Mouse (Mus musculus) midbrain, embryonic 10.5 days (tissue): ENCODE measurements at regions not wholly inside any gene's neighbourhood (a gene's known extent, or its start where the extent isn't known, plus 50 kb on each side); places are given as distances from the start of the nearest gene placed in this dataset.

Experiments used
- DNase-seq: peaks from one replicate; pipeline ENCODE4 v3.0.0-alpha.2; 2017; ENCODE audit warnings: low spot score
- H3K27ac ChIP-seq: fragments of 300-500 bp; sonication (generic); replicated peaks from 2 replicates; pipeline ENCODE4 v1.5.1; 2016; ENCODE audit warnings: mild to moderate bottlenecking
- H3K27me3 ChIP-seq: fragments of 300-500 bp; sonication (generic); 2 replicates; pipeline ENCODE4 v1.6.1; 2016; ENCODE audit warnings: low read depth, mild to moderate bottlenecking; ENCODE audit not compliant: poor library complexity, severe bottlenecking
- H3K36me3 ChIP-seq: fragments of 300-500 bp; sonication (generic); 2 replicates; pipeline ENCODE4 v1.6.1; 2016; ENCODE audit warnings: mild to moderate bottlenecking, moderate library complexity
- H3K4me1 ChIP-seq: fragments of 300-500 bp; sonication (generic); 2 replicates; pipeline ENCODE4 v1.6.1; 2016
- H3K4me3 ChIP-seq: fragments of 300-500 bp; sonication (generic); 2 replicates; pipeline ENCODE4 v1.5.1; 2016; ENCODE audit warnings: mild to moderate bottlenecking, moderate library complexity
- H3K9me3 ChIP-seq: fragments of 300-500 bp; sonication (generic); replicated peaks from 2 replicates; pipeline ENCODE4 v1.6.1; 2016; ENCODE audit warnings: mild to moderate bottlenecking
- WGBS: fragments of 180-500 bp; shearing (Covaris S2); methylation state at CpG from one replicate; pipeline ENCODE4 v1.1.7; 2016; 5-methylcytosine and 5-hydroxymethylcytosine counted together

DNA sequence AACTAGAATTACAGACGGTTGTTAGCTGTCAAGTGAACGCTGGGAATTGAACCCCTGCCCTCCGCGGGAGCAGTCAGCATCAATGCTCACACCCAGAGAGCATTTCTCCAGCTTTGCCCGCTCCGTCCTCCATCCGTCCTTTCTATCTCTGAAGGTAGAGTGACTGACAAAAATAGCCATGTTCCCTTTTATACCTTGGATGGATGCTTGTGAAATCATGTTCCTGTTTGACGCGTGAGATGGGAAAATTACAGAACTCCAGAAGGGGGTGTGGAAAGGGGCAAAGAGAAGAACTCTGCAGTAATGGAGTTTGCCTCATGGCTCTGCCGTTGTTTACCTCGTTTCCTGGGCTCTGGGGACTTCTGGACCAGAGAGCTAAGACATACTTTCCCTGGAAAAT is 162.1 kb upstream of the Ccdc54 start:
- no peaks in the 10 kb centered on the region for H3K27me3 ChIP-seq
- no peak overlapping the region for H3K4me3 ChIP-seq
- peaks cover 9% of the 10 kb centered on the region for H3K4me1 ChIP-seq
- H3K36me3 ChIP-seq, result no peaks in the 10 kb centered on the region
- no peak for DNase-seq
- 87% methylated on average over 11 of the region's 11 CpGs for WGBS
- no peak overlapping the region for H3K27ac ChIP-seq
- H3K9me3 ChIP-seq, result no peaks in the 10 kb centered on the region

GRCm38 (mm10) chr16:50752277-50752600 is 161.3 kb upstream of the Ccdc54 start:
- H3K27ac ChIP-seq, result no peak overlapping the region
- no peaks in the 10 kb centered on the region for H3K27me3 ChIP-seq
- no peak overlapping the region for H3K4me3 ChIP-seq
- H3K9me3 ChIP-seq, result no peaks in the 10 kb centered on the region
- H3K4me1 ChIP-seq, result peaks cover 9% of the 10 kb centered on the region
- DNase-seq, result no peak
- no peaks in the 10 kb centered on the region for H3K36me3 ChIP-seq
- 90% methylated on average over 10 of the region's 10 CpGs for WGBS

DNA sequence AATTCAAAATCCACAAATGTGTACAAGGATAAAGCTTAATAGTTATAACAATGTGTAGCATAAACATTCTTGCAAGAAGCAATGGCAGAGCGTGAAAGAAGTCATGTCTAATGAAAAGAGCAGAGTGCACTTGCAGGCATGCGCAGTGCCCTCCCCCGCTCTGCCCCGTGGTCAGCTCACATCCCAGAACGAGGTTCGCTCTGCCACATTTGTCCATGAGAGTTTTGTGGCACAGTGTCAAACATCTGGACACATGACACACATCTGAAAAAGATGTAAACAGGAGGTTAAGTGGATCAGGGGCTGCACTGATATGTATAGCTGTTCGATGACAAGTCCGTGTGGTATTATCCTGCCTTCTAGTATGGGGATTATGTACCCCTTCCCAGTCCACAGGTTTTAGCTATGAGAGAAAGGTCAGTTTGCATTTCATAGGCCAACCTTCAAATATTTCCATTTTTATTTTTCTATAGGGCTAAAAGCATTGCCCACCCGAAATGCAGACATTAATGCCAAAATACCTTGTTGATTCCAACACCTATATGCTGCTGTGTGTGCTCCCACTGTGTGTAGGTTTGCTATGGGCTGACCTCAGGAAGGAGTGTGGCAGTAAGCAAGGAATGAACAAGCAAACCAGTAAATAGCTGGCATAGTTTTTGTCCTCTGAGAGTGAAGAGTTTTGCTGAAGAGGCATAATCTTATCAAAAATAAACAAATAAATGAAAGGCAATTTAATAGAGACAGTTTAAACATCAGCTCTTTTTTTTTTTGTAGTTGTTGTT is 160.7 kb upstream of the Ccdc54 start:
- Histone ChIP-seq H3K4me1 (peaks cover 9% of the 10 kb centered on the region), H3K27me3 (no peaks in the 10 kb centered on the region), H3K36me3 (no peaks in the 10 kb centered on the region), H3K4me3 (no peak overlapping the region), H3K27ac (no peak overlapping the region), H3K9me3 (no peaks in the 10 kb centered on the region)
- 85% methylated on average over 9 of the region's 9 CpGs for WGBS
- no peak for DNase-seq

- 92% methylated on average over 5 of the region's 5 CpGs for WGBS
Observed at GRCm38 (mm10) chr16:50747698-50748097, 156.7 kb upstream of the Ccdc54 start.

GRCm38 (mm10) chr16:50745723-50746122 is 154.8 kb upstream of the Ccdc54 start:
- DNase-seq, result no peak
- Histone ChIP-seq H3K27ac (no peak overlapping the region), H3K27me3 (no peaks in the 10 kb centered on the region), H3K4me3 (no peak overlapping the region), H3K36me3 (no peaks in the 10 kb centered on the region), H3K9me3 (no peaks in the 10 kb centered on the region), H3K4me1 (no peaks in the 10 kb centered on the region)
- WGBS, result 80% methylated on average over 2 of the region's 2 CpGs

More at GRCm38 (mm10) chr16:50747698-50748097, 156.7 kb upstream of the Ccdc54 start:
- no peaks in the 10 kb centered on the region for H3K4me1 ChIP-seq
- no peak overlapping the region for H3K4me3 ChIP-seq
- no peaks in the 10 kb centered on the region for H3K9me3 ChIP-seq
- no peaks in the 10 kb centered on the region for H3K36me3 ChIP-seq
- no peak overlapping the region for H3K27ac ChIP-seq
- DNase-seq, result no peak
- no peaks in the 10 kb centered on the region for H3K27me3 ChIP-seq

GRCm38 (mm10) chr16:50737396-50737843 is 146.5 kb upstream of the Ccdc54 start:
- H3K27ac ChIP-seq, result peak overlapping the region; percentile 39
- H3K27me3 ChIP-seq, result peaks cover 39% of the 10 kb centered on the region
- no peaks in the 10 kb centered on the region for H3K36me3 ChIP-seq
- peak overlapping the region; percentile 52 for H3K4me3 ChIP-seq
- peaks cover 5% of the 10 kb centered on the region for H3K4me1 ChIP-seq
- no peaks in the 10 kb centered on the region for H3K9me3 ChIP-seq
- peak; percentile 19 for DNase-seq
- 36% methylated on average over 10 of the region's 10 CpGs for WGBS

DNA sequence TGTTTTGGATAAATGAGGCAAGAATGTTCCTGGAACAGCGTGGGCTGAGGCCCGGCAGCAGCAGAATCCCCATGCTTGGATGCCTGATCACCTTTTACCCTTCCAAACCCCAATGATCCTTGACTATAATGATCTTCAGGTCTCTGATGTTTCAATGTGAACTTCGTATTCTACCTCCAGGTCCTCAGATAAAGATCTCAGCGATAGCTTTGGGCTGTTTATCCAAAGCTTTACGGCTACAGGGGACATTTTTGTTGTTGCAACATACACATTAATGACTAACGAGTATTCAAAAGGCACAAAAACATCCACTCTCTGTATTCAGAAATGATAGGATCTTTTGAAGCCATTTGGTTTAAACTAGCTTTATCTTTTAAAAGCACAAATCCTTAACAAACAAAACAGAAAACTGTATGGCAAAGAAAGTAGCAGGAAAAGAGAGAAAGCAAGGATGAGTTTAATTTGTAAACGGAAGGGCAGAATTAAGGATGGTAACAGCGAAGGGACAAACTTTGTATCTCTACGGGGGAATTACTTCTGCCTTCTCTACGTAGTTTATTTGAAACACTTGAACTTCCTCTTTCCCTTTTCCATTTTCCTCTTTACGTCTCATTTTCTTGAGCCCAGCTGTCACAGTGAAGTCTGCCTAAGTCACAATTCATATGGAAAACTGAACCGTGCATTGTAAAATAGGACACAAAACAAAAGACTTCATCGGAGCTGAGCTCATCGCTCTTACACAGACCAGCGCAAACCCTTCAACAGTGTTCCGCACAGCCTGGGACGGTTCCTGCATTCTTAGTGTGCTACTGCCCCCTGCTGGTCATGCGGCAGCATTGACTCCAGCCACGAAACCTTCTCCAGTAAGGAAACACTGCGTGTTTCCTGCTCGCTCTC is 145.4 kb upstream of the Ccdc54 start:
- H3K4me1 ChIP-seq, result peaks cover 8% of the 10 kb centered on the region
- WGBS, result 11% methylated on average over 21 of the region's 21 CpGs
- peak; percentile 90 for DNase-seq
- H3K27ac ChIP-seq, result peak overlapping the region; percentile 72
- H3K27me3 ChIP-seq, result peaks cover 46% of the 10 kb centered on the region
- no peaks in the 10 kb centered on the region for H3K9me3 ChIP-seq
- peak overlapping the region; percentile 52 for H3K4me3 ChIP-seq
- H3K36me3 ChIP-seq, result no peaks in the 10 kb centered on the region

GRCm38 (mm10) chr16:50733359-50733758 is 142.4 kb upstream of the Ccdc54 start:
- Histone ChIP-seq H3K9me3 (no peaks in the 10 kb centered on the region), H3K27me3 (peaks cover 59% of the 10 kb centered on the region), H3K27ac (no peak overlapping the region), H3K4me1 (peaks cover 8% of the 10 kb centered on the region), H3K4me3 (no peak overlapping the region), H3K36me3 (no peaks in the 10 kb centered on the region)
- 86% methylated on average over 3 of the region's 3 CpGs for WGBS
- no peak for DNase-seq

GRCm38 (mm10) chr16:50732082-50733006 is 141.4 kb upstream of the Ccdc54 start:
- Histone ChIP-seq H3K27me3 (peaks cover 48% of the 10 kb centered on the region), H3K4me1 (peaks cover 6% of the 10 kb centered on the region), H3K9me3 (no peaks in the 10 kb centered on the region), H3K27ac (peak overlapping the region; percentile 49), H3K4me3 (peak overlapping the region; percentile 73), H3K36me3 (no peaks in the 10 kb centered on the region)
- WGBS, result under 1% methylated on average over 58 of the region's 58 CpGs
- DNase-seq, result peak; percentile 91

GRCm38 (mm10) chr16:50729341-50729740 is 138.4 kb upstream of the Ccdc54 start:
- Histone ChIP-seq H3K27ac (no peak overlapping the region), H3K36me3 (no peaks in the 10 kb centered on the region), H3K9me3 (no peaks in the 10 kb centered on the region), H3K27me3 (peaks cover 39% of the 10 kb centered on the region), H3K4me3 (no peak overlapping the region), H3K4me1 (peaks cover 4% of the 10 kb centered on the region; the same call in 1 of the 2 replicates)
- WGBS, result 77% methylated on average over 5 of the region's 5 CpGs
- DNase-seq, result no peak

DNA sequence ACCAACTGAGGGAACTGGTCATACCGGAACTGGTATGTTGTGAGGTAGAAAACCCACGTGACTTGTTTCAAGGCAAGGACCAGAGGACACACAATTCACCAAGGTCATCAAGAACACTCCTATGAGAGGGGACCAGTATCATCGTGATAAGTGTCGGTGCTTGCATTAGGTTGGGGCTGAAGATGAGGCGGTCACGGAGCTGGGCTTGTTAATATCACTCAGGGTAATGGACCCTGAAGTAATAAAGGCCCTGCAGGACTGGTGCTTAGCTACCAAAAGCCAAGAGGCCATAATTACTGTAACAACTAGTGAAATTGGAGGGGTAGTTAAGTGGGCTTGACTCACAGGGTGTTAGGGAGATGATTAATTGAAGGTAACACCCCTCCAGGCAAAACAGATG is 132.2 kb upstream of the Ccdc54 start:
- 89% methylated on average over 6 of the region's 6 CpGs for WGBS

GRCm38 (mm10) chr16:50717306-50718017 is 126.5 kb upstream of the Ccdc54 start:
- no peaks in the 10 kb centered on the region for H3K36me3 ChIP-seq
- H3K27me3 ChIP-seq, result no peaks in the 10 kb centered on the region
- no peaks in the 10 kb centered on the region for H3K4me1 ChIP-seq
- H3K27ac ChIP-seq, result no peak overlapping the region
- no peaks in the 10 kb centered on the region for H3K9me3 ChIP-seq
- no peak overlapping the region for H3K4me3 ChIP-seq
- 76% methylated on average over 10 of the region's 10 CpGs for WGBS
- no peak for DNase-seq

More for the DNA sequence above, 132.2 kb upstream of the Ccdc54 start:
- no peak for DNase-seq
- Histone ChIP-seq H3K36me3 (no peaks in the 10 kb centered on the region), H3K27me3 (no peaks in the 10 kb centered on the region), H3K9me3 (no peaks in the 10 kb centered on the region), H3K4me3 (no peak overlapping the region), H3K4me1 (no peaks in the 10 kb centered on the region), H3K27ac (no peak overlapping the region)
